Mouse (Mus musculus) lung, postnatal 0 days (tissue): ENCODE data around the gene Sema3f. TPM values are rescaled to one million over a fixed set of nuclear protein-coding genes. Genes with fewer than 3 reads are reported as not detected.
A peak's percentile ranks its signal among the peaks of the same experiment; 100 is the strongest.

Experiments
- ATAC-seq: fragments of 200-750 bp; cut with Nextera tagmentation; 2 replicates; pipeline ENCODE4 v1.8.0; 2017; ENCODE audit warnings: moderate library complexity
- DNase-seq: peaks from one replicate; pipeline ENCODE4 v3.0.0-alpha.2; 2016; ENCODE audit warnings: low spot score
- H3K27ac ChIP-seq: fragments of 300-500 bp; sonication (generic); 2 replicates; pipeline ENCODE4 v1.5.1; 2014; ENCODE audit warnings: antibody characterized with exemption, mild to moderate bottlenecking, low read length, mixed read lengths
- H3K27me3 ChIP-seq: fragments of 300-500 bp; sonication (generic); replicated peaks from 2 replicates; pipeline ENCODE4 v1.6.1; 2014; ENCODE audit warnings: low read length, mixed read lengths; ENCODE audit not compliant: insufficient read depth
- H3K36me3 ChIP-seq: fragments of 300-500 bp; sonication (generic); 2 replicates; pipeline ENCODE4 v1.6.1; 2014; ENCODE audit warnings: low read length, mixed read lengths; ENCODE audit not compliant: insufficient read depth
- H3K4me1 ChIP-seq: fragments of 300-500 bp; sonication (generic); 2 replicates; pipeline ENCODE4 v1.6.1; 2014; ENCODE audit warnings: antibody characterized with exemption, low read depth, low read length, mixed read lengths; ENCODE audit not compliant: insufficient read depth
- H3K4me2 ChIP-seq: fragments of 300-500 bp; sonication (generic); replicated peaks from 2 replicates; pipeline ENCODE4 v1.6.1; 2014; ENCODE audit warnings: low read depth, mild to moderate bottlenecking, low read length, moderate library complexity, mixed read lengths
- H3K4me3 ChIP-seq: fragments of 300-500 bp; sonication (generic); 2 replicates; pipeline ENCODE4 v1.5.1; 2014; ENCODE audit warnings: low read depth, low read length
- H3K9ac ChIP-seq: fragments of 300-500 bp; sonication (generic); replicated peaks from 2 replicates; pipeline ENCODE4 v1.6.1; 2014; ENCODE audit warnings: low read depth, mild to moderate bottlenecking
- H3K9me3 ChIP-seq: fragments of 300-500 bp; sonication (generic); 2 replicates; pipeline ENCODE4 v1.6.1; 2016; ENCODE audit warnings: low read length, mixed read lengths
- CTCF ChIP-seq: IDR thresholded peaks from 2 replicates; pipeline ENCODE4 v1.5.1; 2016; ENCODE audit warnings: antibody characterized with exemption, mild to moderate bottlenecking
- EP300 ChIP-seq: IDR thresholded peaks from 2 replicates; pipeline ENCODE4 v1.6.1; 2016; ENCODE audit warnings: antibody characterized with exemption, mild to moderate bottlenecking, control low read depth
- WGBS: fragments of 180-500 bp; shearing (Covaris S2); extraction: QIAGEN DNeasy Blood & Tissue Kit; methylation state at CpG from one replicate; pipeline ENCODE4 v1.1.7; 2014; 5-methylcytosine and 5-hydroxymethylcytosine counted together
- polyA plus RNA-seq: library from polyadenylated mRNA; unstranded; fragments of >200 nt; fragmentation: Nextera tagmentation; extraction: Ambion mirVana; gene quantifications from 2 replicates; pipeline ENCODE4 v1.2.1, GENCODE M21; 2015

The Sema3f gene
- polyA plus RNA-seq, 1 experiment from 2014 or later, result 24.9 TPM

DNA sequence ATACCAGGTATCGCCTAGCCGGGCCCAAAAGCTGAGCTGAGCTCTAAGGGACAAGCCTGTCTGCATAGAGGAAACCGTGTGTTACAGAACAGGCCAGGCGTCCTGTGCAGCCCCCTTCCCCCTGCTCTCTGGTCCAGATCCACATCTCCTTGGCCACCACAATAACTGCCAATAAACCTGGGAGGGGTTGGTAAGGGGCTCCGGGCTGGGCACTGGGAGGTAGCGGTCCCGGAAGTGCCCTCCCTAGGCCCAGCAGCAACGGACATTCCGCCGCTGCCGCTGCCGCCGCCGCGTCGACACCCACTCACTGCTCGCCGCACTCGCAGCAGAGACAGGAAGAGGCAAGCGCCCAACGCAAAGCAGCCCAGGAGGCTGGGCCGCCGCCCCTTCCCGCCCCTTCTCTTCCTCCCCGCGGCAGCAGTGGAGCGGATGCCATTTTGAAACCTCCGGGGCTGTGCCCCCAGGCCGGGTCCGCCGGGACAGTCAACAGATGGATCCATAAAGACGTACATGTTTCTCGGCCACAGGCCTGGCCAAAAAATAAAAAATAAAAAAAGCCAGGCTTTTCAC lies 77.1 kb downstream of the Sema3f start:
- ATAC-seq (peak; percentile 58), DNase-seq (peak; percentile 94)
- H3K36me3 ChIP-seq, result no peaks in the 10 kb centered on the region
- H3K4me2 ChIP-seq, result peak overlapping the region; percentile 90
- H3K9ac ChIP-seq, result peak overlapping the region; percentile 96
- H3K4me3 ChIP-seq, result peak overlapping the region; percentile 90
- H3K27me3 ChIP-seq, result no peaks in the 10 kb centered on the region
- WGBS, result 1% methylated on average over 31 of the region's 33 CpGs
- TF ChIP-seq CTCF (no peak), EP300 (peak; percentile 58; the same call in 1 of the 2 replicates)
- no peaks in the 10 kb centered on the region for H3K9me3 ChIP-seq
- peaks cover 38% of the 10 kb centered on the region for H3K4me1 ChIP-seq
- H3K27ac ChIP-seq, result peak overlapping the region; percentile 90

DNA sequence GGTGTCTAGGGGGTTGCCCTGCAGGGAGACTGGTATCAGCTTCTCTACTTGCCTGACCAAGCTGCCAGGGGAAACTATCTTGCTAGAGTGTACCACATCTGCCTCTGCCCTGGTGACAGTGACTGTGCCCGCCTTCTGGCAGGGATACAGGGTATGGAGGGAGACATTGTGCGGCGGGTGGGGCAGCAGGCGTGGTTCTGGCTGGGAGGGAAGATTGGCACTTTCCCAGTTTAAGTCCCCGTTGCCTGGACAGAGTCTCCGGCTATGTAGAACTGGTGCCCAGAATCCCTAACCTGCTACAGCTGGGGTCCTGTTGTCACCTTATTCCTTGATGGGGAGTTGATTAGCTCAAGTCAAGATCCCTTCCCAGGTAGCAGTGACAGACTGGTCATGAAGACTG lies 77.8 kb downstream of the Sema3f start:
- TF ChIP-seq CTCF, result no peak
- TF ChIP-seq EP300, result no peak
- peak; percentile 67 for DNase-seq
- H3K4me3 ChIP-seq, result peak overlapping the region; percentile 90
- no peaks in the 10 kb centered on the region for H3K27me3 ChIP-seq
- 29% methylated on average over 6 of the region's 6 CpGs for WGBS
- H3K9ac ChIP-seq, result peak overlapping the region; percentile 96
- no peaks in the 10 kb centered on the region for H3K36me3 ChIP-seq
- ATAC-seq, result no peak
- peak overlapping the region; percentile 90 for H3K4me2 ChIP-seq
- peak overlapping the region; percentile 90 for H3K27ac ChIP-seq
- no peaks in the 10 kb centered on the region for H3K9me3 ChIP-seq
- H3K4me1 ChIP-seq, result peaks cover 42% of the 10 kb centered on the region

DNA sequence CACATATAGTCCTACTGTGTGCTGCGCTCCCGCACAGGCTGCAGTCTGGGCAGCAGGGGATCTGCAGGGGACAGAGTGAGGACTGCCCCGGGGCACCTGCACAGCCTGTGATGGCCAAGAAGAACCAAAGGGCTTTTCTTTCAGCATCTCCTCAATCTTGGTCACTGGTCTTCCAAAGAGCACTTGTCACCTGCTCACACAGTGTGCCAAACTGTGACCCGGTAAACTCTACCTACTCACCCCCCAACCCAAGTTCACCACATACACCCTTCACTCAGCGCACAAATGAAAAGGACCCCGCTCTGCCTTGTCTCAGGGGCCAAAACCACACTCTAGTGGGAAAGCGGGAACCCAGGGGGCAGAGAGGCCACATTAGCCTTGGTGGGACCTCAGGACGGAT lies 78.4 kb downstream of the Sema3f start:
- Histone ChIP-seq H3K4me2 (peak overlapping the region; percentile 90), H3K27me3 (no peaks in the 10 kb centered on the region), H3K9ac (peak overlapping the region; percentile 96; the same call in 1 of the 2 replicates), H3K4me3 (0 out of 2 replicates have a peak overlapping the region, but pooled peaks have one; percentile 2), H3K4me1 (peaks cover 48% of the 10 kb centered on the region), H3K9me3 (no peaks in the 10 kb centered on the region), H3K36me3 (no peaks in the 10 kb centered on the region), H3K27ac (0 out of 2 replicates have a peak overlapping the region, but pooled peaks have one; percentile 90)
- WGBS, result 87% methylated on average over 8 of the region's 8 CpGs
- TF ChIP-seq CTCF (no peak), EP300 (no peak)
- no peak for DNase-seq
- ATAC-seq, result no peak

Other genes with a start within 250 kb of the Sema3f start
- gene Tmem115, start 176.5 kb downstream of the Sema3f start, polyA plus RNA-seq, result 48.4 and 48.5 TPM in 2 replicates
- gene Cyb561d2, start 168.3 kb downstream of the Sema3f start, polyA plus RNA-seq, result 29.7 and 34.7 TPM in 2 replicates
- gene Nprl2, start 168.2 kb downstream of the Sema3f start, polyA plus RNA-seq, result 24.7 and 28.0 TPM in 2 replicates
- 9.1 and 10.7 TPM in 2 replicates for gene Zmynd10, start 163.2 kb downstream of the Sema3f start, polyA plus RNA-seq
- gene Rassf1, start 158.9 kb downstream of the Sema3f start, polyA plus RNA-seq, result 86.1 and 97.7 TPM in 2 replicates
- 38.1 and 41.5 TPM in 2 replicates for gene Tusc2, start 147.2 kb downstream of the Sema3f start, polyA plus RNA-seq
- gene Hyal2, start 142.5 kb downstream of the Sema3f start, polyA plus RNA-seq, result 103 and 104 TPM in 2 replicates
- 9.7 and 11.0 TPM in 2 replicates for gene Hyal1, start 133.5 kb downstream of the Sema3f start, polyA plus RNA-seq
- gene Naa80, start 131.6 kb downstream of the Sema3f start, polyA plus RNA-seq, result 17.9 and 22.0 TPM in 2 replicates
- 1.7 and 2.2 TPM in 2 replicates for gene Hyal3, start 129.7 kb downstream of the Sema3f start, polyA plus RNA-seq
- gene Ifrd2, start 122.8 kb downstream of the Sema3f start, polyA plus RNA-seq, result 22.4 and 24.1 TPM in 2 replicates
- gene Sema3b, start 101.2 kb downstream of the Sema3f start, polyA plus RNA-seq, result 31.9 and 34.3 TPM in 2 replicates
- gene Gnai2, start 75.1 kb downstream of the Sema3f start, polyA plus RNA-seq, result 414 and 417 TPM in 2 replicates
- 0.51 and 0.81 TPM in 2 replicates for gene Slc38a3, start 40.9 kb downstream of the Sema3f start, polyA plus RNA-seq
- gene Gnat1, start 30.8 kb downstream of the Sema3f start, polyA plus RNA-seq, result 0.23 and 0.30 TPM in 2 replicates
- gene Rbm5, start 60.5 kb upstream of the Sema3f start, polyA plus RNA-seq, result 119 and 128 TPM in 2 replicates
- 35.6 and 40.9 TPM in 2 replicates for gene Rbm6, start 162.8 kb upstream of the Sema3f start, polyA plus RNA-seq
- gene Mon1a, start 177.7 kb upstream of the Sema3f start, polyA plus RNA-seq, result 12.3 and 12.8 TPM in 2 replicates
- 3.1 and 3.5 TPM in 2 replicates for gene Mst1r, start 196.4 kb upstream of the Sema3f start, polyA plus RNA-seq
- gene Actl11, start 218.0 kb upstream of the Sema3f start, polyA plus RNA-seq, result not detected in 2 replicates
- gene Camkv, start 225.2 kb upstream of the Sema3f start, polyA plus RNA-seq, result 0.12 and 0.35 TPM in 2 replicates
- 2.2 and 2.6 TPM in 2 replicates for gene Traip, start 239.7 kb upstream of the Sema3f start, polyA plus RNA-seq